Mouse (Mus musculus) ES-E14 (cell line): ENCODE data around the gene Snx33. TPM values are rescaled to one million over a fixed set of nuclear protein-coding genes. Genes with fewer than 3 reads are reported as not detected.

Experiments used
- DNase-seq: peaks from one replicate; pipeline ENCODE4 v3.0.0-alpha.2; 2013; ENCODE audit warnings: low read depth, low spot score
- H3K27ac ChIP-seq: 2 replicates; pipeline ENCODE4 v1.5.1; 2012; ENCODE audit warnings: low read depth, mild to moderate bottlenecking, low read length, moderate library complexity, mixed read lengths; ENCODE audit not compliant: poor library complexity, insufficient read depth, severe bottlenecking
- H3K36me3 ChIP-seq: 2 replicates; pipeline ENCODE4 v1.6.1; 2012; ENCODE audit warnings: mild to moderate bottlenecking, low read length, moderate library complexity, mixed read lengths; ENCODE audit not compliant: control insufficient read depth, poor library complexity, insufficient read depth, severe bottlenecking
- H3K4me1 ChIP-seq, 2 experiments: fragments of 150-350 bp in 1 of 2; sonication (generic) in 1 of 2; 2 replicates each; pipeline ENCODE4 v1.6.1; 2012; ENCODE audit warnings: low read length in 2 of 2, mild to moderate bottlenecking in 1 of 2, mixed read lengths in 1 of 2; ENCODE audit not compliant: control insufficient read depth in 2 of 2, insufficient read depth in 2 of 2, poor library complexity in 1 of 2
- H3K4me3 ChIP-seq, 2 experiments: fragments of 150-350 bp in 1 of 2; sonication (generic) in 1 of 2; 2 replicates each; pipeline ENCODE4 v1.5.1; 2012; ENCODE audit warnings: low read length in 2 of 2, low read depth in 1 of 2, mild to moderate bottlenecking in 1 of 2, mixed read lengths in 1 of 2; ENCODE audit not compliant: insufficient read depth in 1 of 2, poor library complexity in 1 of 2, severe bottlenecking in 1 of 2
- H3K9ac ChIP-seq: 2 replicates; pipeline ENCODE4 v1.6.1; 2012; ENCODE audit warnings: low read depth, mild to moderate bottlenecking, low read length, mixed read lengths; ENCODE audit not compliant: poor library complexity, insufficient read depth, severe bottlenecking
- H3K9me3 ChIP-seq: fragments of 150-350 bp; sonication (generic); 2 replicates; pipeline ENCODE4 v1.6.1; 2012; ENCODE audit warnings: low read depth, mild to moderate bottlenecking, low read length; ENCODE audit not compliant: control insufficient read depth, insufficient read depth
- CHD2 ChIP-seq: IDR thresholded peaks from 2 replicates; pipeline ENCODE4 v1.6.1; 2014; ENCODE audit warnings: mild to moderate bottlenecking, low read depth, low read length, inconsistent platforms
- HCFC1 ChIP-seq: IDR thresholded peaks from 2 replicates; pipeline ENCODE4 v1.6.1; 2012; ENCODE audit warnings: low read length, inconsistent platforms, borderline replicate concordance; ENCODE audit not compliant: insufficient read depth
- MAFK ChIP-seq: IDR thresholded peaks from 2 replicates; pipeline ENCODE4 v1.6.1; 2014; ENCODE audit warnings: mild to moderate bottlenecking, low read depth, low read length, inconsistent platforms; ENCODE audit not compliant: insufficient read depth
- ZC3H11A ChIP-seq: IDR thresholded peaks from 2 replicates; pipeline ENCODE4 v1.6.1; 2012; ENCODE audit warnings: low read depth, mild to moderate bottlenecking, inconsistent platforms, low read length, borderline replicate concordance
- ZNF384 ChIP-seq: IDR thresholded peaks from 2 replicates; pipeline ENCODE4 v1.6.1; 2012; ENCODE audit warnings: low read depth, low read length, inconsistent platforms
- in situ Hi-C, 2 experiments: fragments of 600-800 bp; cut with MboI; formaldehyde crosslinking; loops; one replicate each; pipeline ENCODE4 v1.15.1; 2025; ENCODE audit warnings: low sequenced_read_pairs in 2 of 2, inconsistent platforms in 1 of 2; ENCODE audit not compliant: unreplicated experiment in 2 of 2
- total RNA-seq: library from RNA; depleted of rRNA; stranded (reverse); fragments of 300-350 nt; gene quantifications from 2 replicates; pipeline ENCODE4 v1.2.3, GENCODE M21; 2012

Gene Snx33
- total RNA-seq, 1 experiment, result 4.1 TPM

GRCm38 (mm10) chr9:56880790-56881189 lies 47.4 kb downstream of the Snx33 start:
- TF ChIP-seq ZNF384 (no peak), HCFC1 (no peak), MAFK (no peak), CHD2 (no peak), ZC3H11A (no peak)
- H3K27ac ChIP-seq, result no peak overlapping the region
- H3K9me3 ChIP-seq, result no peaks in the 10 kb centered on the region
- no peak overlapping the region for H3K9ac ChIP-seq
- H3K4me3 ChIP-seq, result no peak overlapping the region
- DNase-seq, result no peak
- peaks cover 0 to 3% of the 10 kb centered on the region in 2 experiments; a peak in 2 of 4 replicates for H3K4me1 ChIP-seq
- H3K36me3 ChIP-seq, result no peaks in the 10 kb centered on the region
- in situ Hi-C loops, result no loop called here

GRCm38 (mm10) chr9:56877284-56877683 lies 50.9 kb downstream of the Snx33 start:
- H3K4me1 ChIP-seq, result peaks cover 0 to 3% of the 10 kb centered on the region in 2 experiments; a peak in 2 of 4 replicates
- no peak overlapping the region; the same call in 1 of the 2 replicates for H3K27ac ChIP-seq
- H3K9ac ChIP-seq, result no peak overlapping the region
- H3K4me3 ChIP-seq, result no peak overlapping the region
- no peaks in the 10 kb centered on the region for H3K9me3 ChIP-seq
- in situ Hi-C loops, result no loop called here
- TF ChIP-seq ZNF384 (no peak), CHD2 (no peak), HCFC1 (no peak), MAFK (no peak), ZC3H11A (no peak)
- no peaks in the 10 kb centered on the region for H3K36me3 ChIP-seq
- DNase-seq, result no peak

- TF ChIP-seq CHD2 (no peak), MAFK (no peak), ZC3H11A (no peak), HCFC1 (no peak), ZNF384 (no peak)
- H3K36me3 ChIP-seq, result no peaks in the 10 kb centered on the region
- no peaks in the 10 kb centered on the region for H3K9me3 ChIP-seq
- H3K4me3 ChIP-seq, result no peak overlapping the region
- no peak for DNase-seq
- in situ Hi-C loops, result no loop called here
- H3K27ac ChIP-seq, result no peak overlapping the region; the same call in 1 of the 2 replicates
- H3K4me1 ChIP-seq, result peaks cover 0 to 3% of the 10 kb centered on the region in 2 experiments; a peak in 2 of 4 replicates
- H3K9ac ChIP-seq, result no peak overlapping the region
Measured at GRCm38 (mm10) chr9:56876784-56877183, 51.4 kb downstream of the Snx33 start.

- Histone ChIP-seq H3K4me1 (peaks cover 0 to 12% of the 10 kb centered on the region in 2 experiments; a peak in 2 of 4 replicates), H3K27ac (no peak overlapping the region), H3K36me3 (no peaks in the 10 kb centered on the region), H3K9ac (no peak overlapping the region), H3K9me3 (no peaks in the 10 kb centered on the region), H3K4me3 (no peak overlapping the region)
- no peak for DNase-seq
- TF ChIP-seq HCFC1, result no peak
- TF ChIP-seq MAFK, result no peak
- no peak for TF ChIP-seq ZNF384
- TF ChIP-seq ZC3H11A, result no peak
- TF ChIP-seq CHD2, result no peak
- in situ Hi-C loops, result no loop called here
Measured at GRCm38 (mm10) chr9:56873097-56873496, 55.1 kb downstream of the Snx33 start.

GRCm38 (mm10) chr9:56872105-56872903 lies 55.9 kb downstream of the Snx33 start:
- DNase-seq, result no peak
- H3K36me3 ChIP-seq, result no peaks in the 10 kb centered on the region
- TF ChIP-seq MAFK (no peak), ZC3H11A (no peak), CHD2 (no peak), HCFC1 (no peak), ZNF384 (no peak)
- in situ Hi-C loops, result no loop called here
- H3K9ac ChIP-seq, result no peak overlapping the region
- no peak overlapping the region for H3K4me3 ChIP-seq
- no peak overlapping the region for H3K27ac ChIP-seq
- no peaks in the 10 kb centered on the region for H3K9me3 ChIP-seq
- H3K4me1 ChIP-seq, result peaks cover 0 to 12% of the 10 kb centered on the region in 2 experiments; a peak in 2 of 4 replicates
